Mouse (Mus musculus) MEL (cell line): ENCODE results near the gene Smad9. TPM values are rescaled to one million over a fixed set of nuclear protein-coding genes. Genes with fewer than 3 reads are reported as not detected.

ENCODE experiments used
- DNase-seq: peaks from one replicate; pipeline ENCODE4 v3.0.0; 2011; ENCODE audit warnings: low read depth, low spot score
- H3K27ac ChIP-seq: 2 replicates; pipeline ENCODE4 v1.5.1; 2012; ENCODE audit warnings: low read depth, mild to moderate bottlenecking, control low read depth, low read length, moderate library complexity; ENCODE audit not compliant: control insufficient read depth
- H3K27me3 ChIP-seq, 2 experiments: fragments of 150-350 bp in 1 of 2; sonication (generic) in 1 of 2; 2 replicates each; pipeline ENCODE4 v1.6.1; 2012; ENCODE audit warnings: low read length in 2 of 2, mild to moderate bottlenecking in 2 of 2, improper control_type of control experiment in 1 of 2, moderate library complexity in 1 of 2; ENCODE audit not compliant: insufficient read depth in 2 of 2, control insufficient read depth in 1 of 2
- H3K36me3 ChIP-seq, 2 experiments: 2 replicates each; pipeline ENCODE4 v1.6.1; 2012 to 2014; ENCODE audit warnings: low read length in 2 of 2, improper control_type of control experiment in 1 of 2, inconsistent platforms in 1 of 2, mild to moderate bottlenecking in 1 of 2; ENCODE audit not compliant: insufficient read depth in 2 of 2, control insufficient read depth in 1 of 2
- H3K4me1 ChIP-seq, 2 experiments: fragments of 150-350 bp in 1 of 2; sonication (generic) in 1 of 2; 2 replicates each; pipeline ENCODE4 v1.6.1; 2012; ENCODE audit warnings: low read length in 2 of 2, improper control_type of control experiment in 1 of 2, mild to moderate bottlenecking in 1 of 2; ENCODE audit not compliant: insufficient read depth in 2 of 2, control insufficient read depth in 1 of 2
- H3K4me3 ChIP-seq, 2 experiments: fragments of 150-350 bp in 1 of 2; sonication (generic) in 1 of 2; 2 replicates each; pipeline ENCODE4 v1.5.1; 2012; ENCODE audit warnings: low read depth in 2 of 2, low read length in 2 of 2, mild to moderate bottlenecking in 2 of 2, moderate library complexity in 2 of 2, control low read depth in 1 of 2, improper control_type of control experiment in 1 of 2; ENCODE audit not compliant: control insufficient read depth in 1 of 2, insufficient read depth in 1 of 2
- H3K79me2 ChIP-seq: 2 replicates; pipeline ENCODE4 v1.6.1; 2012; ENCODE audit warnings: mild to moderate bottlenecking, low read length, moderate library complexity; ENCODE audit not compliant: control insufficient read depth, poor library complexity, insufficient read depth
- H3K9ac ChIP-seq: 2 replicates; pipeline ENCODE4 v1.6.1; 2012; ENCODE audit warnings: low read depth, mild to moderate bottlenecking, control low read depth, low read length, moderate library complexity; ENCODE audit not compliant: control insufficient read depth, poor library complexity, severe bottlenecking
- H3K9me3 ChIP-seq: fragments of 150-350 bp; sonication (generic); replicated peaks from 2 replicates; pipeline ENCODE4 v1.6.1; 2012; ENCODE audit warnings: mild to moderate bottlenecking, low read length, improper control_type of control experiment, moderate library complexity; ENCODE audit not compliant: insufficient read depth
- BHLHE40 ChIP-seq: IDR thresholded peaks from 2 replicates; pipeline ENCODE4 v1.6.1; 2012; ENCODE audit warnings: low read depth, mild to moderate bottlenecking, inconsistent platforms, low read length, improper control_type of control experiment, borderline replicate concordance
- CTCF ChIP-seq, 3 experiments: IDR thresholded peaks in 2 of 3; conservative IDR thresholded peaks in 1 of 3; 2 replicates each; pipeline ENCODE4 v1.5.1; 2011 to 2012; ENCODE audit warnings: low read length in 3 of 3, low read depth in 2 of 3, mild to moderate bottlenecking in 2 of 3, improper control_type of control experiment in 1 of 3, inconsistent platforms in 1 of 3, mixed read lengths in 1 of 3, moderate library complexity in 1 of 3; ENCODE audit not compliant: control insufficient read depth in 1 of 3, insufficient read depth in 1 of 3, poor library complexity in 1 of 3, severe bottlenecking in 1 of 3
- E2F4 ChIP-seq: IDR thresholded peaks from 2 replicates; pipeline ENCODE4 v1.6.1; 2011; ENCODE audit warnings: low read depth, low read length, improper control_type of control experiment, borderline replicate concordance
- ELF1 ChIP-seq: IDR thresholded peaks from 2 replicates; pipeline ENCODE4 v1.6.1; 2014; ENCODE audit warnings: low read depth, mild to moderate bottlenecking, inconsistent platforms, low read length, improper control_type of control experiment, moderate library complexity
- ETS1 ChIP-seq: IDR thresholded peaks from 2 replicates; pipeline ENCODE4 v1.6.1; 2012; ENCODE audit warnings: low read depth, mild to moderate bottlenecking, inconsistent platforms, low read length, improper control_type of control experiment, moderate library complexity
- GABPA ChIP-seq: IDR thresholded peaks from 2 replicates; pipeline ENCODE4 v1.6.1; 2012; ENCODE audit warnings: low read depth, mild to moderate bottlenecking, inconsistent platforms, low read length, improper control_type of control experiment, moderate library complexity
- GATA1 ChIP-seq: IDR thresholded peaks from 2 replicates; pipeline ENCODE4 v1.6.1; 2011; ENCODE audit warnings: low read depth, low read length, improper control_type of control experiment
- KAT2A ChIP-seq: conservative IDR thresholded peaks from 2 replicates; pipeline ENCODE4 v1.6.1; 2012; ENCODE audit warnings: low read depth, low read length, improper control_type of control experiment, inconsistent platforms
- MAFK ChIP-seq: IDR thresholded peaks from 2 replicates; pipeline ENCODE4 v1.6.1; 2011; ENCODE audit warnings: low read depth, mild to moderate bottlenecking, low read length, improper control_type of control experiment, borderline replicate concordance
- MAX ChIP-seq: IDR thresholded peaks from 2 replicates; pipeline ENCODE4 v1.6.1; 2011; ENCODE audit warnings: low read length, improper control_type of control experiment
- MAZ ChIP-seq: IDR thresholded peaks from 2 replicates; pipeline ENCODE4 v1.6.1; 2012; ENCODE audit warnings: low read depth, mild to moderate bottlenecking, inconsistent platforms, low read length, improper control_type of control experiment
- MXI1 ChIP-seq: IDR thresholded peaks from 2 replicates; pipeline ENCODE4 v1.6.1; 2011; ENCODE audit warnings: mild to moderate bottlenecking, low read depth, low read length, improper control_type of control experiment
- MYC ChIP-seq: IDR thresholded peaks from 2 replicates; pipeline ENCODE4 v1.6.1; 2011; ENCODE audit warnings: low read depth, mild to moderate bottlenecking, low read length, improper control_type of control experiment, moderate library complexity
- NELFE ChIP-seq: IDR thresholded peaks from 2 replicates; pipeline ENCODE4 v1.6.1; 2011; ENCODE audit warnings: low read depth, low read length, improper control_type of control experiment
- NRF1 ChIP-seq: IDR thresholded peaks from 2 replicates; pipeline ENCODE4 v1.6.1; 2014; ENCODE audit warnings: low read depth, mild to moderate bottlenecking, inconsistent platforms, low read length, improper control_type of control experiment, moderate library complexity; ENCODE audit not compliant: poor library complexity, insufficient read depth, severe bottlenecking
- POLR2A ChIP-seq, 2 experiments: IDR thresholded peaks; 2 replicates each; pipeline ENCODE4 v1.6.1; 2011 to 2012; ENCODE audit warnings: low read length in 2 of 2, mild to moderate bottlenecking in 2 of 2, control low read depth in 1 of 2, improper control_type of control experiment in 1 of 2, low read depth in 1 of 2, moderate library complexity in 1 of 2; ENCODE audit not compliant: control insufficient read depth in 1 of 2, insufficient read depth in 1 of 2, poor library complexity in 1 of 2
- POLR2AphosphoS2 ChIP-seq: IDR thresholded peaks from 2 replicates; pipeline ENCODE4 v1.6.1; 2011; ENCODE audit warnings: low read length, improper control_type of control experiment
- POLR2AphosphoS5 ChIP-seq: IDR thresholded peaks from 2 replicates; pipeline ENCODE4 v1.6.1; 2012; ENCODE audit warnings: low read depth, borderline replicate concordance, mild to moderate bottlenecking, inconsistent platforms, low read length, moderate library complexity, mixed read lengths
- RCOR1 ChIP-seq: IDR thresholded peaks from 2 replicates; pipeline ENCODE4 v1.6.1; 2012; ENCODE audit warnings: low read depth, mild to moderate bottlenecking, inconsistent platforms, low read length, improper control_type of control experiment
- TAL1 ChIP-seq: IDR thresholded peaks from 2 replicates; pipeline ENCODE4 v1.6.1; 2012; ENCODE audit warnings: mild to moderate bottlenecking, inconsistent platforms, low read length, moderate library complexity, mixed read lengths
- TBP ChIP-seq: IDR thresholded peaks from 2 replicates; pipeline ENCODE4 v1.8.0; 2011; ENCODE audit warnings: low read depth, low read length, improper control_type of control experiment
- TCF12 ChIP-seq: IDR thresholded peaks from 2 replicates; pipeline ENCODE4 v1.6.1; 2014; ENCODE audit warnings: low read depth, mild to moderate bottlenecking, inconsistent platforms, low read length, improper control_type of control experiment, moderate library complexity
- USF1 ChIP-seq: IDR thresholded peaks from 2 replicates; pipeline ENCODE4 v1.6.1; 2014; ENCODE audit warnings: low read depth, mild to moderate bottlenecking, inconsistent platforms, low read length, improper control_type of control experiment, moderate library complexity
- USF2 ChIP-seq, 2 experiments: IDR thresholded peaks; 2 replicates each; pipeline ENCODE4 v1.6.1; 2011 to 2012; ENCODE audit warnings: improper control_type of control experiment in 2 of 2, low read length in 2 of 2, borderline replicate concordance in 1 of 2, inconsistent platforms in 1 of 2, low read depth in 1 of 2, mild to moderate bottlenecking in 1 of 2; ENCODE audit not compliant: insufficient read depth in 1 of 2
- ZNF384 ChIP-seq: IDR thresholded peaks from 2 replicates; pipeline ENCODE4 v1.6.1; 2012; ENCODE audit warnings: low read depth, mild to moderate bottlenecking, inconsistent platforms, low read length, improper control_type of control experiment
- polyA plus RNA-seq, 2 experiments: library from polyadenylated mRNA; stranded (reverse) in 1 of 2; unstranded in 1 of 2; fragments of >175 nt in 1 of 2; fragments of >200 nt in 1 of 2; gene quantifications; 2 replicates each; pipeline versions ENCODE4 v1.2.1 to v1.2.4; 2012; ENCODE audit warnings: low replicate concordance in 2 of 2, low read depth in 1 of 2; ENCODE audit not compliant: insufficient read length in 2 of 2, insufficient read depth in 1 of 2, missing spikeins in 1 of 2
- total RNA-seq: library from RNA; depleted of rRNA; stranded (reverse); fragments of 300-350 nt; gene quantifications from 2 replicates; pipeline ENCODE4 v1.2.3, GENCODE M21; 2012

Smad9 gene
- total and polyA plus RNA-seq, 3 experiments: 0.01 TPM; not detected in 2

DNA sequence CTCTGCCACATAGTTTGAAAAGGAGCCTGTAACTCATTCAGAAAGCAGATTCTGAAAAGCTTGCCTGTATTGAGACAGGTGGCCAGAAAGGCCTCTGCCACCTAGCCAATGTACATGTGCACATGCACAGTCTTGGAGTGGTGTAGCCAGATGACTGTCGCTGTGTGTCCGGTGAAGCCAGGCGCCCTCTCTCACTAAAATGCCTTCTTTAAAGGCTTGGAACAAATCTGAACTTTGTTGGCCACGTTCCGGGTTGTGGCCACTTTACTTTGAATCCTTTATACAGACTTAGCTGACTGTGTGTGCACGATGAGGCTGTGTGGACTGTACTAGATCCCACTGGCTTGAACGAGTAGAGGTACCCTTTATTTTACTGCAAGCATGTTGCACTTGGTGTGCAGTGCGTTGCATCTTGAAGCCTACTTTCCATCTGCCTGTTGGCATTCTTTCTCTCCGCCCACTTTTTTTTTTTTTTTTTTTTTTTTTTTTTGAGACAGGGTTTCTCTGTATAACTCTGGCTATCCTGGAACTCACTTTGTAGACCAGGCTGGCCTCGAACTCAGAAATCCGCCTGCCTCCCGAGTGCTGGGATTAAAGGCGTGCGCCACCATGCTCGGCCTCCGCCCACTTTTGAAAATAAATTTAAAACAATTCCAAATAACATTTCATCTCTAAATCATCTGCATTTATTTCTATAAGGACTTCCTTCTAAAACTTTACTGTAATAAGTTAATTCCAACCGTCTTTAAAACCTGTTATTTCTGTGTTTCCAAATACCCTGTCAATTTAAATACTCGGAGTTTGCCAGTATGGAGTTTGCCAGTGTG lies 19.1 kb upstream of the Smad9 start (continued):
- TF ChIP-seq USF2 (IDR thresholded peaks at IDR 0.05; ENCODE audit: borderline replicate concordance in 1 of 2, insufficient read depth in 1 of 2, low read depth in 1 of 2, low read length in 2 of 2) (no peak), TBP (no peak), ELF1 (no peak), RCOR1 (no peak), ETS1 (no peak), MAFK (no peak), MYC (0 out of 2 replicates have a peak, but pooled peaks have one; percentile 36), NRF1 (no peak), POLR2AphosphoS5 (no peak), GATA1 (no peak), E2F4 (no peak), GABPA (no peak), MAX (peak; percentile 47; the same call in 1 of the 2 replicates), BHLHE40 (no peak), NELFE (no peak), TAL1 (no peak), MXI1 (peak; percentile 30), CTCF (IDR thresholded peaks at IDR 0.05 in 2 of 3, conservative IDR thresholded peaks at IDR 0.05 in 1 of 3; ENCODE audit: control insufficient read depth in 1 of 3, insufficient read depth in 1 of 3, low read depth in 2 of 3, low read length in 3 of 3, poor library complexity in 1 of 3, severe bottlenecking in 1 of 3) (no peak), TCF12 (no peak), POLR2A (IDR thresholded peaks at IDR 0.05; ENCODE audit: control insufficient read depth in 1 of 2, insufficient read depth in 1 of 2, low read depth in 1 of 2, low read length in 2 of 2, poor library complexity in 1 of 2) (peak in 1 of 2 experiments; percentile 57; a peak in 1 of 4 replicates), POLR2AphosphoS2 (no peak), USF1 (no peak)
- TF ChIP-seq, all 39 proteins: peak for 6

DNA sequence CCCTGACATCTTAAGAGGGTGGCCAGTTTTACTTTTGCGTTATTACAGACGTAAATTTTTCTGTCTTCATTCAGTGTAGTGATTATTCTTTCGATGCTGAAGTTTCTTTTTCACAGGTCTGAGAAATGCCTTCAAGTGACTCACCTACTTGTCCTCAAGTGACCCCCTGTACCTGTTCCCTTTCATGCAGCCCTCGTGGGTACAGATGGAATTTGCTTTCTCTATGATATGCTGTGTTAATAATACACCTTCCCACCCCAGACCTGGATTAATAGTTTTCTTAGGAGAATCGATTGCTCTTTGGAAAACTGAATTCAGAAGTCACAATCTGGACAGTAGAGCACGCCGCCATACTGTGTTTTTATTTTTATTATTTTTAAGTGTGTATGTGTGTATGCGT lies 18.1 kb upstream of the Smad9 start:
- Histone ChIP-seq H3K27me3 (no peaks in the 10 kb centered on the region), H3K9me3 (no peaks in the 10 kb centered on the region), H3K4me1 (peaks cover 11% of the 10 kb centered on the region in 2 experiments), H3K4me3 (no peak overlapping the region), H3K27ac (no peak overlapping the region)
- DNase-seq: no peak
- TF ChIP-seq MYC (no peak), POLR2AphosphoS5 (no peak), USF1 (no peak), ETS1 (no peak), GABPA (no peak), TCF12 (no peak), ZNF384 (no peak), KAT2A (no peak), GATA1 (no peak), MAZ (no peak)
- TF ChIP-seq, all 39 proteins: peak for 0
- H3K79me2 ChIP-seq: peaks cover 36% of the 10 kb centered on the region
- H3K9ac ChIP-seq: no peak overlapping the region
- H3K36me3 ChIP-seq: peaks cover 14 to 22% of the 10 kb centered on the region in 2 experiments
